Mouse (Mus musculus) limb, embryonic 13.5 days (tissue): ENCODE results near the gene Dbndd2. TPM values are rescaled to one million over a fixed set of nuclear protein-coding genes. Genes with fewer than 3 reads are reported as not detected.

Experiments
- ATAC-seq: fragments of 200-750 bp; cut with Nextera tagmentation; 2 replicates; pipeline ENCODE4 v1.8.0; 2017; ENCODE audit warnings: low read depth, moderate number of reproducible peaks, moderate TSS enrichment; ENCODE audit not compliant: low FRiP score
- H3K27ac ChIP-seq: fragments of 300-500 bp; sonication (generic); 2 replicates; pipeline ENCODE4 v1.5.1; 2015; ENCODE audit warnings: inconsistent platforms, mild to moderate bottlenecking, moderate library complexity
- H3K27me3 ChIP-seq: fragments of 300-500 bp; sonication (generic); 2 replicates; pipeline ENCODE4 v1.6.1; 2015; ENCODE audit warnings: mild to moderate bottlenecking, inconsistent platforms
- H3K36me3 ChIP-seq: fragments of 300-500 bp; sonication (generic); 2 replicates; pipeline ENCODE4 v1.6.1; 2015; ENCODE audit warnings: inconsistent platforms, mild to moderate bottlenecking, moderate library complexity
- H3K4me1 ChIP-seq: fragments of 300-500 bp; sonication (generic); 2 replicates; pipeline ENCODE4 v1.6.1; 2015; ENCODE audit warnings: inconsistent platforms
- H3K4me2 ChIP-seq: fragments of 300-500 bp; sonication (generic); replicated peaks from 2 replicates; pipeline ENCODE4 v1.6.1; 2015; ENCODE audit warnings: inconsistent platforms, mild to moderate bottlenecking, moderate library complexity
- H3K4me3 ChIP-seq: fragments of 300-500 bp; sonication (generic); 2 replicates; pipeline ENCODE4 v1.5.1; 2015; ENCODE audit warnings: moderate library complexity, mild to moderate bottlenecking, inconsistent platforms
- H3K9ac ChIP-seq: fragments of 300-500 bp; sonication (generic); 2 replicates; pipeline ENCODE4 v1.6.1; 2015; ENCODE audit warnings: mild to moderate bottlenecking, inconsistent platforms
- H3K9me3 ChIP-seq: fragments of 300-500 bp; sonication (generic); 2 replicates; pipeline ENCODE4 v1.6.1; 2016; ENCODE audit warnings: inconsistent platforms
- WGBS: fragments of 180-500 bp; shearing (Covaris S2); methylation state at CpG from one replicate; pipeline ENCODE4 v1.1.7; 2015; 5-methylcytosine and 5-hydroxymethylcytosine counted together
- polyA plus RNA-seq: library from polyadenylated mRNA; unstranded; fragments of >200 nt; fragmentation: Nextera tagmentation; extraction: Ambion mirVana; gene quantifications from 2 replicates; pipeline ENCODE4 v1.2.1, GENCODE M21; 2015

Dbndd2 gene
- polyA plus RNA-seq, 1 experiment from 2014 or later, result 2.3 TPM

DNA sequence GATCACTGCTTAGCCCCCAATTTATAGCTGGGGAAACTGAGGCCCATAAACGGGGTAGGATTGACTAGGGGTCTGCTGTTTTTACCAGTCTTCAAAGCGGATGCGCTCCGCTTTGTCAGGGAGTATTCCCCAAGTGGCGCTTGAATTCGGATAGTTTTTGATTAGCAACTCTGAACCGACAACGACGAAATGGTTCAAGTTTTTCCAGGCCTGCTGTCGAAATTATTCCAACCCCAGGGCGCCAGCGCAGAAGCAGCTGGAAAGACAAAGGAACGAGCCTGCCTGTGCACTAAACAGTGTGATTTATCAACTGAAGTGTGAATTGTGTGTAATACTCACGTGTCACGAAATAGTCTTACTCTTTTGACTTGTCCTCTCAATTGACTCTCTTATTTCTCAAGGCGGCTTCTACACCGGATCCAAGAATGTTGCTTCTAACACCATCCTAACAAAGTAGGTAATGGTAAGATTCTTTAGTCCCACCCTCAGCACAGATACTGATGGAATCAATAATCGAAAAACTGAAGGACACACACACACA lies 42.4 kb upstream of the Dbndd2 start, which contains the start of gene Sdc4:
TSS of gene Sdc4 (minus strand) at position 428 of the 541 bp plus-strand sequence.
- Histone ChIP-seq H3K27ac (peak within 1 kb of the TSS; percentile 74), H3K9ac (peak within 1 kb of the TSS; percentile 88), H3K27me3 (peaks cover 10% of the 10 kb centered on the region; the same call in 1 of the 2 replicates), H3K4me2 (peak within 1 kb of the TSS; percentile 86), H3K4me3 (peak within 1 kb of the TSS; percentile 72), H3K4me1 (peaks cover 46% of the 10 kb centered on the region), H3K9me3 (no peaks in the 10 kb centered on the region), H3K36me3 (no peaks in the 10 kb centered on the region)
- no peak for ATAC-seq
- WGBS, result 9% methylated on average over 18 of the region's 18 CpGs

DNA sequence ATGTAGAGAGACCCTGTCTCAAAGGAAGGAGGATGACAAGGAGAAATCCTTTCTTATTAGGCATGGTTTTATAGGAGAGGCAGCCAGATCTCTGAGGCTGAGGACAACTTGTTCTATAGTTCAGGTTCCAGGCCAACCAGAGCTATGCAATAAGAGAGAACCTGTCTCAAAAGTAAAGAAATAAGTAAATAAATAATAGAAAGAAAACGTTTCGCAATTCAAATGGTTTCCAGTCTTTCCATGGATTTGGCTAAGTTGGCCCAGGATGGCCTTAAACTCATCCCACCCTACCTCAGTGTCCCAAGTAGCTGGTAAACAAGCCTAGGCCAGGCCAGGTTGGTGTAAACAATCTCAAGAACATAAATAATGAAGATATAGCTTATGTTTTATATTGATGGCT lies 41.2 kb upstream of the Dbndd2 start:
- no peak overlapping the region for H3K9ac ChIP-seq
- no peak for ATAC-seq
- H3K27me3 ChIP-seq, result peaks cover 10% of the 10 kb centered on the region; the same call in 1 of the 2 replicates
- no peaks in the 10 kb centered on the region for H3K36me3 ChIP-seq
- no peaks in the 10 kb centered on the region for H3K9me3 ChIP-seq
- H3K4me3 ChIP-seq, result no peak overlapping the region
- peaks cover 43% of the 10 kb centered on the region for H3K4me1 ChIP-seq
- no peak overlapping the region for H3K27ac ChIP-seq
- no peak overlapping the region for H3K4me2 ChIP-seq
- 81% methylated on average over 2 of the region's 2 CpGs for WGBS

DNA sequence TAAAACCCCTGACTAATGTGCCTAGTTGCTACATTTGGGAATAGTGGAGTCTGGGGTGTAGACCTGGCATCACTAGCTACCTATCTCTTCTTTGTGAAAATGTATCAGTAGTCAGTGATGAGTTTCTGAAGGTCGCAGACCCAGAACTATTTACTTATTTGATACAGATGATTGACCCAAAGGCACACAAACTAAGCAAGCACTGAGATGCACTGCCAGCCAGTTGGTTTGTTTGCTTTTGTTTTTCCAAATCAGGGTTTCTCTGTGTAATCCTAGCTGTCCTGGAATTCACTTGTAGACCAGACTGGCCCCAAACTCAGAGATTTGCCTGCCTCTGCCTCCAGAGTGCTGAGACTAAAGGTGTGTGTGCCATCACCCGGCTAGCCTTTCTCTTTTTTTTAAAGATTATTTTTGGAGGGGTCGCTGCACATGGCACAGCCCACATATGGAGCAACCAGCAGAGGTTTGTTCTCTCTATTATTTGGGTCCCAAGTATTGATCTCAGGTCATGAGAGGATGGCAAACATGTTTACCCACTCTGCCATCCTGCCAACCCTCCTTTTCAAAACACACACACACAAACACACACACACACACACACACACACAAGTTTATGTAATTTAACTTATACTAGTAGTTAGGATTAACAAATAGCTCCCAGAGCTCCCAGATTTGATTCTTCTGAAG lies 40.4 kb upstream of the Dbndd2 start:
- H3K36me3 ChIP-seq, result no peaks in the 10 kb centered on the region
- 77% methylated on average over 3 of the region's 3 CpGs for WGBS
- no peak overlapping the region for H3K4me2 ChIP-seq
- no peak overlapping the region for H3K27ac ChIP-seq
- H3K4me1 ChIP-seq, result peaks cover 35% of the 10 kb centered on the region
- H3K4me3 ChIP-seq, result no peak overlapping the region
- no peak overlapping the region for H3K9ac ChIP-seq
- peaks cover 10% of the 10 kb centered on the region; the same call in 1 of the 2 replicates for H3K27me3 ChIP-seq
- no peak for ATAC-seq
- no peaks in the 10 kb centered on the region for H3K9me3 ChIP-seq

GRCm38 (mm10) chr2:164446086-164446469 lies 39.8 kb upstream of the Dbndd2 start:
- H3K4me2 ChIP-seq, result no peak overlapping the region
- H3K27me3 ChIP-seq, result peaks cover 9% of the 10 kb centered on the region; the same call in 1 of the 2 replicates
- ATAC-seq, result no peak
- no peak overlapping the region for H3K27ac ChIP-seq
- H3K9ac ChIP-seq, result no peak overlapping the region
- no peaks in the 10 kb centered on the region for H3K36me3 ChIP-seq
- peaks cover 29% of the 10 kb centered on the region for H3K4me1 ChIP-seq
- no peak overlapping the region for H3K4me3 ChIP-seq
- 76% methylated on average over 3 of the region's 3 CpGs for WGBS
- H3K9me3 ChIP-seq, result no peaks in the 10 kb centered on the region

- Histone ChIP-seq H3K4me2 (no peak overlapping the region), H3K9me3 (no peaks in the 10 kb centered on the region), H3K9ac (no peak overlapping the region), H3K4me3 (no peak overlapping the region), H3K27me3 (0 out of 2 replicates have a peak, but pooled peaks cover 3% of the 10 kb centered on the region), H3K4me1 (peaks cover 33% of the 10 kb centered on the region), H3K36me3 (no peaks in the 10 kb centered on the region), H3K27ac (no peak overlapping the region)
- WGBS, result 74% methylated on average over 1 of the region's 1 CpGs
- ATAC-seq, result no peak
Measured at GRCm38 (mm10) chr2:164448140-164448539, 37.8 kb upstream of the Dbndd2 start.

DNA sequence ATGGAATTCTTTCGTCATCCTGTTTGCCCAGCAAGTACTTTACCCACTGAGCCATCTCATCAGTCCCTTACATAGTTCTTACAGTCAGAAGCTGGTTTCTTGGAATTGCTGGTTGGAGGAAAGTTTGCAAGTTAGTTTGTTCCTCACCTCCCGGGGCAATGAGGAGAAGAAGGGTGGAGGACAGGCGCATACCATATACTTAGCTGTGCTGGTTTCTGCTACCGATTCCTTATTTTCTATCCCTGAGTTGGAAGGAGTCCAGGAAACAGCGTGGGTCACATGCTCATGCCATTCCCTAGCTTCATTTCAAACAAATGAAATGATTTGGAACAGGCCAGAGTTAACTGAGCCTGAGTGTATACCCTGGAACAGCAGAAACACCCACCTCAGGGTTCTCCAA lies 37.0 kb upstream of the Dbndd2 start:
- H3K9me3 ChIP-seq, result no peaks in the 10 kb centered on the region
- ATAC-seq, result no peak
- H3K4me3 ChIP-seq, result no peak overlapping the region
- no peaks in the 10 kb centered on the region for H3K36me3 ChIP-seq
- WGBS, result 64% methylated on average over 5 of the region's 5 CpGs
- H3K4me1 ChIP-seq, result peaks cover 26% of the 10 kb centered on the region
- H3K27me3 ChIP-seq, result 0 out of 2 replicates have a peak, but pooled peaks cover 3% of the 10 kb centered on the region
- H3K27ac ChIP-seq, result no peak overlapping the region
- no peak overlapping the region for H3K9ac ChIP-seq
- H3K4me2 ChIP-seq, result no peak overlapping the region

GRCm38 (mm10) chr2:164449341-164450042 lies 36.4 kb upstream of the Dbndd2 start:
- Histone ChIP-seq H3K9ac (no peak overlapping the region), H3K27ac (no peak overlapping the region), H3K9me3 (no peaks in the 10 kb centered on the region), H3K4me1 (peaks cover 26% of the 10 kb centered on the region), H3K4me2 (no peak overlapping the region), H3K27me3 (0 out of 2 replicates have a peak, but pooled peaks cover 3% of the 10 kb centered on the region), H3K4me3 (no peak overlapping the region), H3K36me3 (no peaks in the 10 kb centered on the region)
- WGBS, result 84% methylated on average over 14 of the region's 14 CpGs
- ATAC-seq, result no peak

- H3K4me2 ChIP-seq, result peak overlapping the region; percentile 36
- no peaks in the 10 kb centered on the region for H3K27me3 ChIP-seq
- H3K36me3 ChIP-seq, result no peaks in the 10 kb centered on the region
- no peak overlapping the region for H3K4me3 ChIP-seq
- H3K9me3 ChIP-seq, result no peaks in the 10 kb centered on the region
- peak; percentile 75 for ATAC-seq
- no peak overlapping the region for H3K9ac ChIP-seq
- 11% methylated on average over 13 of the region's 13 CpGs for WGBS
- peak overlapping the region; percentile 44; the same call in 1 of the 2 replicates for H3K27ac ChIP-seq
- peaks cover 40% of the 10 kb centered on the region for H3K4me1 ChIP-seq
Measured at GRCm38 (mm10) chr2:164452000-164452676, 33.8 kb upstream of the Dbndd2 start.

- peaks cover 40% of the 10 kb centered on the region for H3K4me1 ChIP-seq
- H3K27ac ChIP-seq, result peak overlapping the region; percentile 15; the same call in 1 of the 2 replicates
- no peak for ATAC-seq
- H3K4me3 ChIP-seq, result no peak overlapping the region
- 82% methylated on average over 14 of the region's 14 CpGs for WGBS
- H3K9ac ChIP-seq, result no peak overlapping the region
- H3K36me3 ChIP-seq, result no peaks in the 10 kb centered on the region
- H3K4me2 ChIP-seq, result no peak overlapping the region
- no peaks in the 10 kb centered on the region for H3K27me3 ChIP-seq
- no peaks in the 10 kb centered on the region for H3K9me3 ChIP-seq
Measured at GRCm38 (mm10) chr2:164453047-164453757, 32.7 kb upstream of the Dbndd2 start.

DNA sequence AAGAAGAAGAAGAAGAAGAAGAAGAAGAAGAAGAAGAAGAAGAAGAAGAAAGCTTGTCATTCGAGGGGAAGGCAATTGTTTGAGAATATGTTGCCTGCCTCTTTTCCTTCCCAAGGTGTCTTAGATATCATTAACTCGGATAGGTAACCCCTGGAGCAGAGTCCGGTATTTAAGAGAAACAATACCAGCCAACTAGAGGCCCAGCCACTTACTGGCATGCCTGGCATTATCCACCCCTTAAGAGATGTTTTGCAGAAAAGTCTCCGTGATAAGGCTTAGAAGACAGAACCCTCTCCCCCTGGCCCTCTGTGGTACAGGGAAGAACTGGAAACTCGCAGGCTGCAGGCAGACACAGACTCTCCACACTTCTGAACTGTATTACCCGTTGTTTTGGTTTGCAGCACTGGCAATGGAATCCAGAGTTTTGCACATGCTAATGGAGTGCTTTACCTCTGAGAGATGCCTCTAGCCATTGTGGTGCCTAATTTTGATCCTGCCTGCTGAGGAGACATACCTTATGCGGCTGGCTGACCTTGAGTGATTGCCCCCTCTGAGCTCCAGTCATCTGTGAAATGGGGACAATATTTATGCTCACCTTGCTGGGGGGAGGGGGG lies 31.9 kb upstream of the Dbndd2 start:
- 69% methylated on average over 7 of the region's 7 CpGs for WGBS
- ATAC-seq, result no peak

DNA sequence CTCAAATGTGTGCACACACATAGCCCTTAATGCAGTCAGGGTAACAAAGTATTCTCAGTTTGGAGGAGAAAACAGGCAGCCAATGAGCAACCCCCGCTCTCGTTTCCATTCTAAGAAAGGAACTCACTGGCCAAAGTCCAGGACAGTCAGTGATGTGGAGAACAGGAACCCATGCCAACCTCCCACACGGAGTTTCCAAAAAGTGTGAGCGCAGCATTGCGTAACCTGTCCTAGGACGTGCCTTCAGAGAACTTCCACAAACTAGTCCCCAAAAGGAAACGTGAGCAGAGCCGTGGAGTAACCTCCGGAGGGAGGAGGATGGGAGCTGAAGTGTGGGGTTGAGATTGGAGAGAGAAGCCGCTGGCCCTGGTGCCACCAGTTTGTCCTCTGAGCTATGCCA lies 31.1 kb upstream of the Dbndd2 start:
- Histone ChIP-seq H3K4me2 (no peak overlapping the region), H3K9ac (no peak overlapping the region), H3K27ac (no peak overlapping the region), H3K4me3 (no peak overlapping the region), H3K27me3 (no peaks in the 10 kb centered on the region), H3K4me1 (peaks cover 32% of the 10 kb centered on the region), H3K9me3 (no peaks in the 10 kb centered on the region), H3K36me3 (no peaks in the 10 kb centered on the region)
- 73% methylated on average over 10 of the region's 10 CpGs for WGBS
- no peak for ATAC-seq

More for the DNA sequence above, 31.9 kb upstream of the Dbndd2 start:
- Histone ChIP-seq H3K9ac (no peak overlapping the region), H3K9me3 (no peaks in the 10 kb centered on the region), H3K36me3 (no peaks in the 10 kb centered on the region), H3K27me3 (no peaks in the 10 kb centered on the region), H3K4me2 (no peak overlapping the region), H3K4me3 (no peak overlapping the region), H3K27ac (no peak overlapping the region), H3K4me1 (peaks cover 37% of the 10 kb centered on the region)
